Mouse (Mus musculus): ENCODE measurements around the gene Dock6. TPM values are rescaled to one million over a fixed set of nuclear protein-coding genes. Genes with fewer than 3 reads are reported as not detected.

The Dock6 gene
- total and polyA plus RNA-seq, 3 experiments = 5.0 to 21.3 TPM; not detected in 1

DNA sequence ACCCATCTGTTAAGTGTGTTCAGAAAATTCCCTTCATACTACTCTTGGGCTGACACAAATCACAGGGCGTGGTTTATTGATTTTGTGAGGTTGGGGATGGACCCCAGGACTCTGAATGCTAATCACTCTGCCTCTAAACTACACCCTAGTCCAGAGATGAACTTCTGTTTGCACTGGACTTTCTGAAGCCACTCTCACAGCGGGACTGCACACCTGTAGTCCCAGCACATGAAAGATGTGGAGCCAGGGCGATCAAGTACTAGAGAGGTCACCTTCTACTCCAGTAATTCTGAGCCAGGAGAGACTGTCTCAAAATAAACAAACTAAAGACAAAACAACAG lies 53.5 kb downstream of the Dock6 start:
- no peaks in the 10 kb centered on the region; the same call in 1 of the 2 replicates for H3K79me2 ChIP-seq (ENCODE audit: control insufficient read depth, insufficient read depth, low read length, poor library complexity)
- H3K4me3 ChIP-seq (ENCODE audit: control insufficient read depth in 1 of 2, insufficient read depth in 1 of 2, low read depth in 2 of 2, low read length in 2 of 2) = peak overlapping the region; percentile 62 to 93
- no peak for TF ChIP-seq JUND (IDR thresholded peaks at IDR 0.05; ENCODE audit: low read depth, low read length)
- TF ChIP-seq RCOR1 (IDR thresholded peaks at IDR 0.05; ENCODE audit: low read depth, low read length) = no peak
- TF ChIP-seq ETS1 (IDR thresholded peaks at IDR 0.05; ENCODE audit: low read depth, low read length) = no peak
- TF ChIP-seq UBTF (IDR thresholded peaks at IDR 0.05; ENCODE audit: borderline replicate concordance, insufficient read depth, low read depth, low read length) = no peak
- no peak for TF ChIP-seq POLR2AphosphoS5 (IDR thresholded peaks at IDR 0.05; ENCODE audit: borderline replicate concordance, low read depth, low read length)
- no peak for TF ChIP-seq NELFE (IDR thresholded peaks at IDR 0.05; ENCODE audit: low read depth, low read length)
- no peak for TF ChIP-seq MAZ (IDR thresholded peaks at IDR 0.05; ENCODE audit: low read depth, low read length)
- TF ChIP-seq HCFC1 (IDR thresholded peaks at IDR 0.05; ENCODE audit: low read depth, low read length) = no peak
- TF ChIP-seq TBP (IDR thresholded peaks at IDR 0.05; ENCODE audit: low read depth, low read length) = no peak
- no peak for TF ChIP-seq USF1 (IDR thresholded peaks at IDR 0.05; ENCODE audit: low read depth, low read length)
- TF ChIP-seq MXI1 (IDR thresholded peaks at IDR 0.05; ENCODE audit: low read depth, low read length) = no peak
- TF ChIP-seq KAT2A (conservative IDR thresholded peaks at IDR 0.05; ENCODE audit: low read depth, low read length) = no peak
- TF ChIP-seq BHLHE40 (IDR thresholded peaks at IDR 0.05; ENCODE audit: borderline replicate concordance, low read depth, low read length) = no peak
- TF ChIP-seq TAL1 (IDR thresholded peaks at IDR 0.05; ENCODE audit: low read length) = no peak
- no peak for TF ChIP-seq SMC3 (IDR thresholded peaks at IDR 0.05; ENCODE audit: low read depth, low read length)

DNA sequence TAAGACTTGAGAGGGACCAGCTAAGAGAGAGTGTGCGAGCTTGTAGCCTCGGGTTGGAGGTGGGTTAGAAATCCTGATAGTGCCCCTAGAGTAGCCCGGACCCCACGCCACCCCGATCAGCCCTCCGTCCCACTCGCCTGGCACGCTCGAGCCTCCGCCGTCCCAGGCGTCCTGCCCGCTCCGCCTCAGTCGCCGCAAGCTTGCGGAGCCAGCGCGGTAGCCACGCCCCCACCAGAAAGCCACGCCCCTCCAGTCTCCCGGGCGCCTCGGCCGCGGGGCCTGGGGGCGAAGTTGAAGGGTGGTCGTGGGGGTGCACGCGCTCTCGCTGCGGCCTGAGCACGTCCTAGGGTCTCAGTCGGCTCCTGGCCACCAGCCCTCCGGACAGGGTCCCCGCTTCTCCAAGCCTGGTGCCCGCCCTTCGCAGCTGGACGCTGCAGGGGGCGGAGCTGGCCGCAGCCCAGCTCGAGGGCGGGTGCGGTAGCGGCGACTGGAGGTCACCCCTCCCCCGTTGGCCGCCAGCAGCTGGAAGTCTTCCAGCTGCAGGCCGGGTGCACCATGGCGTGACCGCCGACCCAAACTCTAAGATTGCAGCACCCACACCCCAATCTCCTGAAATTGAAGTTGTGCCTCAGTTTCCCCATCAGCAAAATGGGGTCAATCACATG lies 54.0 kb downstream of the Dock6 start, which contains the start of gene Kank2:
Gene Kank2, minus strand, starts transcription at position 400 of the 665 bp plus-strand sequence.
- Histone ChIP-seq H3K27me3 (ENCODE audit: control insufficient read depth in 1 of 2, insufficient read depth in 2 of 2, low read length in 2 of 2) (no peaks in the 10 kb centered on the region), H3K9me3 (replicated peaks; ENCODE audit: insufficient read depth, low read length) (no peaks in the 10 kb centered on the region), H3K27ac (ENCODE audit: control insufficient read depth, low read depth, low read length) (no peak within 1 kb of the TSS)
- TF ChIP-seq SMC3 (IDR thresholded peaks at IDR 0.05; ENCODE audit: low read depth, low read length) (peak; percentile 1; the same call in 1 of the 2 replicates), E2F4 (IDR thresholded peaks at IDR 0.05; ENCODE audit: borderline replicate concordance, low read depth, low read length) (peak; percentile 69; the same call in 1 of the 2 replicates), MYB (IDR thresholded peaks at IDR 0.05; ENCODE audit: low read depth, low read length) (no peak), EP300 (IDR thresholded peaks at IDR 0.05; ENCODE audit: low read depth in 1 of 2, low read length in 2 of 2) (peak; percentile 5 to 36; a peak in 1 of 4 replicates), SIN3A (IDR thresholded peaks at IDR 0.05; ENCODE audit: low read length) (peak; percentile 28; the same call in 1 of the 2 replicates), ELF1 (IDR thresholded peaks at IDR 0.05; ENCODE audit: low read depth, low read length) (peak; percentile 5; the same call in 1 of the 2 replicates), CHD1 (IDR thresholded peaks at IDR 0.05; ENCODE audit: low read depth, low read length) (no peak), TAL1 (IDR thresholded peaks at IDR 0.05; ENCODE audit: low read length) (no peak), CTCF (IDR thresholded peaks at IDR 0.05 in 2 of 3, conservative IDR thresholded peaks at IDR 0.05 in 1 of 3; ENCODE audit: control insufficient read depth in 1 of 3, insufficient read depth in 1 of 3, low read depth in 2 of 3, low read length in 3 of 3, poor library complexity in 1 of 3, severe bottlenecking in 1 of 3) (no peak), USF1 (IDR thresholded peaks at IDR 0.05; ENCODE audit: low read depth, low read length) (peak; percentile 63), UBTF (IDR thresholded peaks at IDR 0.05; ENCODE audit: borderline replicate concordance, insufficient read depth, low read depth, low read length) (no peak; the same call in 1 of the 2 replicates), ETS1 (IDR thresholded peaks at IDR 0.05; ENCODE audit: low read depth, low read length) (peak; percentile 51; the same call in 1 of the 2 replicates), ZMIZ1 (IDR thresholded peaks at IDR 0.05; ENCODE audit: low read depth, low read length) (peak; percentile 92), GATA1 (IDR thresholded peaks at IDR 0.05; ENCODE audit: low read depth, low read length) (no peak), POLR2A (IDR thresholded peaks at IDR 0.05; ENCODE audit: control insufficient read depth in 1 of 2, insufficient read depth in 1 of 2, low read depth in 1 of 2, low read length in 2 of 2, poor library complexity in 1 of 2) (peak; percentile 59 to 76; a peak in 3 of 4 replicates), CHD2 (IDR thresholded peaks at IDR 0.05; ENCODE audit: low read length) (no peak), RAD21 (IDR thresholded peaks at IDR 0.05; ENCODE audit: low read depth, low read length) (no peak), USF2 (IDR thresholded peaks at IDR 0.05; ENCODE audit: borderline replicate concordance in 1 of 2, insufficient read depth in 1 of 2, low read depth in 1 of 2, low read length in 2 of 2) (no peak), GABPA (IDR thresholded peaks at IDR 0.05; ENCODE audit: low read depth, low read length) (no peak), RCOR1 (IDR thresholded peaks at IDR 0.05; ENCODE audit: low read depth, low read length) (peak; percentile 72), POLR2AphosphoS2 (IDR thresholded peaks at IDR 0.05; ENCODE audit: low read length) (no peak), POLR2AphosphoS5 (IDR thresholded peaks at IDR 0.05; ENCODE audit: borderline replicate concordance, low read depth, low read length) (no peak)

More for the DNA sequence above, 53.5 kb downstream of the Dock6 start:
- no peak overlapping the region for H3K27ac ChIP-seq (ENCODE audit: control insufficient read depth, low read depth, low read length)
- H3K9me3 ChIP-seq (replicated peaks; ENCODE audit: insufficient read depth, low read length) = no peaks in the 10 kb centered on the region
- H3K9ac ChIP-seq (ENCODE audit: control insufficient read depth, low read depth, low read length, poor library complexity, severe bottlenecking) = no peak overlapping the region
- DNase-seq (ENCODE audit: low read depth, low spot score) = no peak
- H3K4me1 ChIP-seq (ENCODE audit: control insufficient read depth in 1 of 2, insufficient read depth in 2 of 2, low read length in 2 of 2) = peaks cover 4 to 7% of the 10 kb centered on the region in 2 experiments; a peak in 3 of 4 replicates
- no peaks in the 10 kb centered on the region for H3K36me3 ChIP-seq (ENCODE audit: control insufficient read depth in 1 of 2, insufficient read depth in 2 of 2, low read length in 2 of 2)
- no peaks in the 10 kb centered on the region for H3K27me3 ChIP-seq (ENCODE audit: control insufficient read depth in 1 of 2, insufficient read depth in 2 of 2, low read length in 2 of 2)

More for the DNA sequence above, 54.0 kb downstream of the Dock6 start, which contains the start of gene Kank2:
- H3K36me3 ChIP-seq (ENCODE audit: control insufficient read depth in 1 of 2, insufficient read depth in 2 of 2, low read length in 2 of 2) = no peaks in the 10 kb centered on the region
- H3K79me2 ChIP-seq (ENCODE audit: control insufficient read depth, insufficient read depth, low read length, poor library complexity) = no peaks in the 10 kb centered on the region; the same call in 1 of the 2 replicates
- peak within 1 kb of the TSS; percentile 68 for H3K9ac ChIP-seq (ENCODE audit: control insufficient read depth, low read depth, low read length, poor library complexity, severe bottlenecking)
- DNase-seq (ENCODE audit: low read depth, low spot score) = peak; percentile 95
- H3K4me3 ChIP-seq (ENCODE audit: control insufficient read depth in 1 of 2, insufficient read depth in 1 of 2, low read depth in 2 of 2, low read length in 2 of 2) = peak within 1 kb of the TSS; percentile 62 to 93
- H3K4me1 ChIP-seq (ENCODE audit: control insufficient read depth in 1 of 2, insufficient read depth in 2 of 2, low read length in 2 of 2) = peaks cover 4 to 7% of the 10 kb centered on the region in 2 experiments; a peak in 3 of 4 replicates
